Mouse (Mus musculus) liver, embryonic 12.5 days (tissue): Measurements from ENCODE around the gene Acly. TPM values are rescaled to one million over a fixed set of nuclear protein-coding genes. Genes with fewer than 3 reads are reported as not detected.

Source experiments
- ATAC-seq: fragments of 200-750 bp; cut with Nextera tagmentation; 2 replicates; pipeline ENCODE4 v1.8.0; 2017; ENCODE audit warnings: moderate number of reproducible peaks, mild to moderate bottlenecking, moderate library complexity
- H3K27ac ChIP-seq: fragments of 300-500 bp; sonication (generic); 2 replicates; pipeline ENCODE4 v1.5.1; 2016; ENCODE audit warnings: mild to moderate bottlenecking
- H3K27me3 ChIP-seq: fragments of 300-500 bp; sonication (generic); replicated peaks from 2 replicates; pipeline ENCODE4 v1.6.1; 2016; ENCODE audit warnings: mild to moderate bottlenecking, moderate library complexity
- H3K36me3 ChIP-seq: fragments of 300-500 bp; sonication (generic); 2 replicates; pipeline ENCODE4 v1.6.1; 2016; ENCODE audit warnings: mild to moderate bottlenecking, moderate library complexity
- H3K4me1 ChIP-seq: fragments of 300-500 bp; sonication (generic); 2 replicates; pipeline ENCODE4 v1.6.1; 2016
- H3K4me2 ChIP-seq: fragments of 300-500 bp; sonication (generic); 2 replicates; pipeline ENCODE4 v1.6.1; 2016; ENCODE audit warnings: mild to moderate bottlenecking, moderate library complexity
- H3K4me3 ChIP-seq: fragments of 300-500 bp; sonication (generic); 2 replicates; pipeline ENCODE4 v1.5.1; 2016; ENCODE audit warnings: mild to moderate bottlenecking, moderate library complexity
- H3K9ac ChIP-seq: fragments of 300-500 bp; sonication (generic); 2 replicates; pipeline ENCODE4 v1.6.1; 2016; ENCODE audit warnings: mild to moderate bottlenecking, moderate library complexity
- H3K9me3 ChIP-seq: fragments of 300-500 bp; sonication (generic); replicated peaks from 2 replicates; pipeline ENCODE4 v1.6.1; 2016; ENCODE audit warnings: mild to moderate bottlenecking, moderate library complexity
- WGBS: fragments of 180-500 bp; shearing (Covaris S2); methylation state at CpG from one replicate; pipeline ENCODE4 v1.1.7; 2016; ENCODE audit not compliant: insufficient replicate concordance; 5-methylcytosine and 5-hydroxymethylcytosine counted together
- polyA plus RNA-seq: library from polyadenylated mRNA; unstranded; fragments of >200 nt; fragmentation: Nextera tagmentation; extraction: Ambion mirVana; gene quantifications from 2 replicates; pipeline ENCODE4 v1.2.1, GENCODE M21; 2016

Gene Acly
- polyA plus RNA-seq, 1 experiment from 2014 or later, result 135 TPM

DNA sequence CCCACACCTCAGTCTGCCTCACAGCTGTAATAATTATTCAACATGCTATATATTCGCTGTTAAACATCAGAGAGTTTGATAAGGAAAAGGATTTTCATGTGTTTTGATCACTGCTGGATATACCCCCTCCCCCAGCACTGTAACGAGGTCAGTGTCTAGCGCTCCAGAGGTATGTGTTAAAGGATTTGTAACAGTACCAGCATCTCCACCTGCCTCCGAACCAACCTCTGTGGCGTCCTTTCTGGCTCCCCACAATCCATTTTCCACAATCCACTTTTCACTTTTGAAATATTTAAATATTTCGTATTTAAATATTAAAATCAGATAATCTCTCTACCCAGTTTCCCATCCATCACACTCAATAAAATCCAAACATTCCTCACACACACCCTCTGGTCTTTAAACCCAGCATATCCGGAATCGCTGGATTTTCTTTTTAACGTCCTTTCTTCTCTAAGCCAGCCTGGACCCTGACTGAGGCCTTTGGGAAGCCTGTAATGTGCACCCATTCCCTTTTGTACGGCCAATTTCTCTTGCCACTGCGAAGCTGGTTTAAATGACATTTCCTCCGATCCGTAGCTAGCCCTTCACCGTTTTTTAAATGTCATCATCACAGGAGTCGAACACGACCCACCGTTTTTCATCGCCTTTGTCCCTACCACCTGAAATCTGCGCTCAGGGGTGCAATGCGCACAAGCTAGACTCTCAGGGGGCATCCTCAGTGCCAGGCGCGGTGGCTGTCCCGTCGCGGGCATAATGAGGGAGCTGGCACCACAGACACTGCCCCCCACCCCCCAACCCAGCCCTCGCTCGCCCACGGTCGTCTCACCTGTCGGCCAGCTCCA is 56.2 kb downstream of the Acly start:
- peak overlapping the region; percentile 89 for H3K9ac ChIP-seq
- peak overlapping the region; percentile 96 for H3K4me2 ChIP-seq
- H3K27ac ChIP-seq, result peak overlapping the region; percentile 84
- H3K4me3 ChIP-seq, result peak overlapping the region; percentile 90
- no peaks in the 10 kb centered on the region for H3K27me3 ChIP-seq
- H3K36me3 ChIP-seq, result peaks cover 21% of the 10 kb centered on the region
- ATAC-seq, result peak; percentile 13; the same call in 1 of the 2 replicates
- no peaks in the 10 kb centered on the region for H3K9me3 ChIP-seq
- peaks cover 43% of the 10 kb centered on the region for H3K4me1 ChIP-seq
- WGBS, result 6% methylated on average over 30 of the region's 30 CpGs

DNA sequence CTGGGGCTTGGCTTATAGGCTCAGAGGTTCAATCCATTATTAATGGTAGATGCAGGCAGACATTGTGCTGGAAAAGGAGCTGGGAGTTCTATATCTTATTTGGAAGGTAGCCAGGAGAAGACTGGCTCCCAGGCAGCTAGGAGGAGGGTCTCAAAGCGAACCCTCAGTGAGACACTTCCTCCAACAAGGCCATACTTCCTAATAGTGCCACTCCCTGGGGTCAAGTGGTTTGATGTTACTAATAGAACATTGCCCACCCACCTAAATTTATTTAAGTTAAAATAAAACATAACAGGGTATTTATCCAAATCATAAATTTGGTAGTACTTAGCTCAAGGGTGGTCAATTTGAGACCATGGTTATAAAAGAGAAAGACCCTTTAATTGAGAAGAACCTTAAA is 62.0 kb downstream of the Acly start:
- H3K4me1 ChIP-seq, result peaks cover 45% of the 10 kb centered on the region
- ATAC-seq, result no peak
- H3K27ac ChIP-seq, result peak overlapping the region; percentile 54; the same call in 1 of the 2 replicates
- no peaks in the 10 kb centered on the region for H3K9me3 ChIP-seq
- 0 out of 2 replicates have a peak overlapping the region, but pooled peaks have one; percentile 14 for H3K9ac ChIP-seq
- no peak overlapping the region for H3K4me3 ChIP-seq
- H3K4me2 ChIP-seq, result peak overlapping the region; percentile 27
- WGBS, result 23% methylated on average over 1 of the region's 1 CpGs
- no peaks in the 10 kb centered on the region for H3K27me3 ChIP-seq
- H3K36me3 ChIP-seq, result peaks cover 37% of the 10 kb centered on the region

DNA sequence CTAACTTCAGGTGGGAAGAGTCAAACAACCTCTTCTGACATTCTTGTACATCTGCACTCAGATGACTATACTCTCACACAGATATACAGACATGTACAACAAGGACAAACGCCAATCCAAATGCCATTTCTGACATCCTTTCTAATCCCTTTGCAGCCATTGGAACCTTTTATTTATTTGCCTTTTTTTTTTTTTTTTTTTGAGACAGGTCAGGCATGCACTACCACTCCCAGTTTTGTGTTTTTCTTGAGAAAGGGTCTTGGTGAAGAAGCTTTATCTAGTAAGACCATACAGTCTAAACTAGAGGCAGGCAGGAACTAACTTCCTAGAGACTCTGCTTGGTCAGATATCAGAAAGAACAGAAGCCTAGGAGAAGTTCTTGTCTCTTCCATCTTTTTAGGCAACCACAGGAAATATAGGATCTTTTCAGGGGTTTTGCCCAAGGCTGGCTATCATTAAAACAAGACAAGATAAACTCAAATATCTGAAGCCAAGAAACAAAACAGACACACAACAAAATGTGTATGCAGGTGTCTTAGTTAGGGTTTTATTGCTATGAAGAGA is 62.5 kb downstream of the Acly start:
- Histone ChIP-seq H3K27ac (peak overlapping the region; percentile 54; the same call in 1 of the 2 replicates), H3K4me2 (peak overlapping the region; percentile 27), H3K27me3 (no peaks in the 10 kb centered on the region), H3K9me3 (no peaks in the 10 kb centered on the region), H3K4me3 (no peak overlapping the region), H3K4me1 (peaks cover 40% of the 10 kb centered on the region), H3K9ac (0 out of 2 replicates have a peak overlapping the region, but pooled peaks have one; percentile 15), H3K36me3 (peaks cover 41% of the 10 kb centered on the region)
- 61% methylated on average over 1 of the region's 1 CpGs for WGBS
- ATAC-seq, result peak; percentile 77

DNA sequence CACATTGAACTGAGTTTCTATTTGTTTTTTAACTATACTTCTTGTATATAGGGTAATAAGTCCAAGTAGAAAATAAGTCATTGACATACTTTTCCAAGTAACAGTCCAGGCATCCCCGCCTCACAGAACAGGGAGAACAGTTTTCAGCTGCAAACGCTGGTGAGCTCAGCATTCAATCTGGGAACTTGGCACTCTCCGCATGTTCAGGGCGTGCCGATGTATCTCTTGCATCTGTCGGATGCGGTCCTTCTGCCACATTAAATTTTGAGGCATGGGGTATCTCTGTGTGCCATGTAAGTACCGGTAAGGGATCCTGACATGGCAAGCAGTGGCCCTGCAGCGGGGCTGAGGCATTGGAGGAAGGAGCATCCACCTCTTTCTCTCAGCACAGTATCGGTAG is 65.1 kb downstream of the Acly start:
- no peak overlapping the region for H3K4me2 ChIP-seq
- no peaks in the 10 kb centered on the region for H3K27me3 ChIP-seq
- H3K27ac ChIP-seq, result no peak overlapping the region
- H3K4me1 ChIP-seq, result peaks cover 24% of the 10 kb centered on the region
- no peak for ATAC-seq
- H3K9ac ChIP-seq, result no peak overlapping the region
- no peak overlapping the region for H3K4me3 ChIP-seq
- H3K36me3 ChIP-seq, result peaks cover 53% of the 10 kb centered on the region
- 89% methylated on average over 10 of the region's 10 CpGs for WGBS
- no peaks in the 10 kb centered on the region for H3K9me3 ChIP-seq

DNA sequence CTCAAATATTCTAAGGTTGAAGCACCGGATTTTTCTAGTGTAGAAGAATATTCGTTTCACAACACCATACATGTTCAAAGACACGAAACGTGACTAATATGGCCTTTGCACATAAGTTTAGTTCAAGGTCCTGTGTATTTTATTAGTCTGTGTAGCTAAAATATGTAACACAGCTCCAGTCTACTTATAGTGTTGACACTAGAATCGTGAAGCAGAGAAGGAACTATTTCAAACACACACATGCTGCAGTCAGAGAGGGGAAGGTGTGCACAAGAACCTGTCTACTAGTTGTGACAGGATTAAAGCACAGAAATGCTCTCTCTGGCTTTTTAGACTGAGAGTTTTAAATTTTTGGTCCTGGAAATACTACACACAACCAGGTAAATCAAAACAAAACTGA is 70.1 kb downstream of the Acly start:
- whole genome bisulfite sequencing, result 78% methylated on average over 5 of the region's 5 CpGs
- no peaks in the 10 kb centered on the region for H3K4me1 ChIP-seq
- no peaks in the 10 kb centered on the region for H3K9me3 ChIP-seq
- no peaks in the 10 kb centered on the region for H3K27me3 ChIP-seq
- no peak overlapping the region for H3K9ac ChIP-seq
- H3K27ac ChIP-seq, result no peak overlapping the region
- H3K4me2 ChIP-seq, result no peak overlapping the region
- no peak for ATAC-seq
- H3K4me3 ChIP-seq, result no peak overlapping the region
- H3K36me3 ChIP-seq, result peaks cover 43% of the 10 kb centered on the region

DNA sequence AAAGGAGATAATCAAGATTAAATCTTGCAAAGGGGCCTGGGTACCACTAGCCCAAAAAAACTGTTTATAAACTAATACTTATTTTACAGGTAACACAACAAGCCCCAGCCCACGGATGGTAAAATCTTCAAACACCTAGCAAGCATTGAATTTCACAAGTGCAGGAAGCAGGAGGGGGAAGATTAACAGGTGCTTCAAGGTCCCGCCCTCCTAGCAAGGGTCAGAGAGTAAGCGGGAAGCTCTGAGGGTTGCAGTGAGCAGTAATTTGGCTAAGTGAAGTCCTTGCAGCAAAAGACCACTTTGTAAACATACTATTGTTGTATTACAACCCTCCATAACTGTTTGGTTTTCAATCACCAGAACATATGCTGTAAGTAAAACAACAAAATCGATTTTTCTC is 70.6 kb downstream of the Acly start:
- H3K4me2 ChIP-seq, result no peak overlapping the region
- peaks cover 38% of the 10 kb centered on the region for H3K36me3 ChIP-seq
- 75% methylated on average over 4 of the region's 4 CpGs for WGBS

DNA sequence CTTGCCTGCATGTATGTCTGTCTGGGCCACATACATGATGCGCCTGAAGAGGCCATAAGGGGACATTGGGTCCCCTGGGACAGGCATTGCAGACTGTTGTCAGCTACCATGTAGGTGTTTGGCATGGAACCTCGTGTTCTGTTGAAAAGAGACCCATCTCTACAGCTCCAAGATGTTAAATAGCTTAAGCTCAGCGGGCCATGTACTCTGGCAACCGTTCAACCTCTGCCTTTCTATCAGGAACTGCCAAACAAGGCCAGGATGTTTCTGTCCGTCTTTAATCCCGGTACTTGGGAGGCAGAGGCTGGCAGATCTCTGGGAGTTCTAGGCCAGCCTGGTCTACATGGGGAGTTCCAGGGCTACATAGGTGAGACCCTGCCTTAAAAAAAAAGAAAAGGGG is 85.2 kb downstream of the Acly start:
- ATAC-seq, result no peak
- no peaks in the 10 kb centered on the region for H3K9me3 ChIP-seq
- 76% methylated on average over 6 of the region's 6 CpGs for WGBS

More for the DNA sequence above, 70.6 kb downstream of the Acly start:
- Histone ChIP-seq H3K4me3 (no peak overlapping the region), H3K27ac (no peak overlapping the region), H3K9me3 (no peaks in the 10 kb centered on the region), H3K27me3 (no peaks in the 10 kb centered on the region), H3K9ac (no peak overlapping the region), H3K4me1 (no peaks in the 10 kb centered on the region)
- ATAC-seq, result no peak

GRCm38 (mm10) chr11:100441797-100442196 is 86.0 kb downstream of the Acly start, which contains the start of the genes Nt5c3b and Klhl10:
Gene Nt5c3b, minus strand, starts transcription at chr11:100441808.
Gene Klhl10, plus strand, starts transcription at chr11:100441917.
- Histone ChIP-seq H3K9me3 (no peaks in the 10 kb centered on the region), H3K4me1 (peaks cover 29% of the 10 kb centered on the region), H3K4me3 (peak within 1 kb of the TSS; percentile 75), H3K4me2 (peak within 1 kb of the TSS; percentile 98), H3K36me3 (peaks cover 8% of the 10 kb centered on the region), H3K27me3 (no peaks in the 10 kb centered on the region), H3K27ac (peak within 1 kb of the TSS; percentile 57), H3K9ac (peak within 1 kb of the TSS; percentile 85)
- WGBS, result 76% methylated on average over 8 of the region's 8 CpGs
- no peak for ATAC-seq

More for the DNA sequence above, 85.2 kb downstream of the Acly start:
- H3K9ac ChIP-seq, result no peak overlapping the region
- H3K4me1 ChIP-seq, result peaks cover 29% of the 10 kb centered on the region
- no peak overlapping the region for H3K4me3 ChIP-seq
- no peak overlapping the region for H3K4me2 ChIP-seq
- H3K27me3 ChIP-seq, result no peaks in the 10 kb centered on the region
- H3K36me3 ChIP-seq, result peaks cover 2% of the 10 kb centered on the region
- H3K27ac ChIP-seq, result no peak overlapping the region

GRCm38 (mm10) chr11:100440691-100441522 is 86.9 kb downstream of the Acly start:
- H3K4me3 ChIP-seq, result peak overlapping the region; percentile 75
- H3K36me3 ChIP-seq, result peaks cover 17% of the 10 kb centered on the region
- no peaks in the 10 kb centered on the region for H3K9me3 ChIP-seq
- H3K9ac ChIP-seq, result peak overlapping the region; percentile 85
- 4% methylated on average over 52 of the region's 52 CpGs for WGBS
- peak overlapping the region; percentile 57 for H3K27ac ChIP-seq
- peak overlapping the region; percentile 98 for H3K4me2 ChIP-seq
- peak; percentile 93 for ATAC-seq
- peaks cover 29% of the 10 kb centered on the region for H3K4me1 ChIP-seq
- H3K27me3 ChIP-seq, result no peaks in the 10 kb centered on the region

- no peak for ATAC-seq
- H3K9me3 ChIP-seq, result no peaks in the 10 kb centered on the region
- WGBS, result 71% methylated on average over 1 of the region's 1 CpGs
- H3K4me3 ChIP-seq, result no peak overlapping the region
- H3K4me1 ChIP-seq, result peaks cover 29% of the 10 kb centered on the region
- no peak overlapping the region for H3K27ac ChIP-seq
- H3K36me3 ChIP-seq, result peaks cover 33% of the 10 kb centered on the region
- no peak overlapping the region for H3K4me2 ChIP-seq
- H3K9ac ChIP-seq, result no peak overlapping the region
- no peaks in the 10 kb centered on the region for H3K27me3 ChIP-seq
These were observed 89.9 kb downstream of the Acly start for GRCm38 (mm10) chr11:100437901-100438300.

DNA sequence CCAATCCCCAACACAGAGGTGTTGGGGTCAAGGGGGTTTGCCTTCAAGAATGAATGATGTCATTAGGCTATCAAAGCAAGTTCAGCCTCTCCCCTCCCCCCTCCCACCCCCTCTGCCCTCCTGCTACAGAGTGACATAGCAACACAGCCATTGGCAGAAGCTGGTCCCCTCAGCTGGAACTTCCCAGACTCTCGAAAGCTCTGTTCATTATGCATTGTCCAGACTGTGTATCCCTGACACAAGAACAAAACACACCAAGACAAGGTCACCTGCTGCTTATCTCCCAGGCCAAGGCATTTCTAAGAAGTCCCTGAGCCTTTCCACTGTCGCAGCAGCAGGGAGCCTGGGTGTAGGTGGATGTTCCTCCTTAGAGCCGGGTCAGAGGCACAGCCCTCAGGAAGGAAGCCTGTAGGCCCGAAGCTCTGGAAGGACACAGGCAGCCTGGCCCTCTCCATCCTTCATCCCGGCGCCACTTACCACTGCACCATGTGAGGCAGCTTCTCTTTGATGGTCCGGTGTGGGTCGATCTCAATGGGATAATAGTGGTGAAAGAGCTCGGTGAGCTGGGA is 92.0 kb downstream of the Acly start:
- 78% methylated on average over 9 of the region's 9 CpGs for WGBS
- ATAC-seq, result no peak
- Histone ChIP-seq H3K9ac (no peak overlapping the region), H3K4me1 (peaks cover 21% of the 10 kb centered on the region), H3K36me3 (peaks cover 40% of the 10 kb centered on the region), H3K27ac (no peak overlapping the region), H3K27me3 (no peaks in the 10 kb centered on the region), H3K9me3 (no peaks in the 10 kb centered on the region), H3K4me3 (no peak overlapping the region), H3K4me2 (no peak overlapping the region)
